Mouse (Mus musculus): ENCODE measurements at regions not wholly inside any gene's neighbourhood (a gene's known extent, or its start where the extent isn't known, plus 50 kb on each side); places are given as distances from the start of the nearest gene placed in this dataset.
"Not testable (repeated sequence)": the region's sequence is repeated elsewhere in the genome, so short reads cannot be mapped to it uniquely, and the experiment has no call there.

GRCm38 (mm10) chr6:74966046-74966445 is 1496.6 kb upstream of the 4931417E11Rik start:
- Histone ChIP-seq H3K27me3 (ENCODE audit: insufficient read depth, low read length) (no peaks in the 10 kb centered on the region), H3K36me3 (ENCODE audit: insufficient read depth, low read length) (no peaks in the 10 kb centered on the region), H3K9me3 (replicated peaks; ENCODE audit: low read length) (no peaks in the 10 kb centered on the region), H3K4me1 (replicated peaks; ENCODE audit: insufficient read depth, low read length) (no peaks in the 10 kb centered on the region), H3K4me2 (ENCODE audit: low read length) (no peak overlapping the region), H3K27ac (no peak overlapping the region), H3K9ac (ENCODE audit: low read depth, low read length) (no peak overlapping the region), H3K4me3 (replicated peaks; ENCODE audit: low read depth, low read length) (no peak overlapping the region)
- WGBS = 36% methylated on average over 3 of the region's 3 CpGs
- ATAC-seq (replicated peaks; ENCODE audit: low FRiP score, low read depth) = no peak
- no peak for TF ChIP-seq CTCF (IDR thresholded peaks at IDR 0.05; ENCODE audit: low read depth)
- peak; percentile 6 for DNase-seq (ENCODE audit: low spot score)

- H3K27me3 ChIP-seq (ENCODE audit: insufficient read depth, low read length) = no peaks in the 10 kb centered on the region
- DNase-seq (ENCODE audit: low spot score) = no peak
- no peak for TF ChIP-seq CTCF (IDR thresholded peaks at IDR 0.05; ENCODE audit: low read depth)
Observed at GRCm38 (mm10) chr6:74928485-74928884, 1459.0 kb upstream of the 4931417E11Rik start.

GRCm38 (mm10) chr6:74903551-74903950 is 1434.1 kb upstream of the 4931417E11Rik start:
- 93% methylated on average over 2 of the region's 2 CpGs for WGBS
- H3K27ac ChIP-seq = no peak overlapping the region
- H3K9me3 ChIP-seq (replicated peaks; ENCODE audit: low read length) = no peaks in the 10 kb centered on the region
- no peak for DNase-seq (ENCODE audit: low spot score)
- TF ChIP-seq CTCF (IDR thresholded peaks at IDR 0.05; ENCODE audit: low read depth) = no peak
- H3K36me3 ChIP-seq (ENCODE audit: insufficient read depth, low read length) = no peaks in the 10 kb centered on the region
- H3K4me1 ChIP-seq (replicated peaks; ENCODE audit: insufficient read depth, low read length) = no peaks in the 10 kb centered on the region
- no peak for ATAC-seq (replicated peaks; ENCODE audit: low FRiP score, low read depth)
- no peak overlapping the region for H3K4me3 ChIP-seq (replicated peaks; ENCODE audit: low read depth, low read length)
- H3K27me3 ChIP-seq (ENCODE audit: insufficient read depth, low read length) = no peaks in the 10 kb centered on the region
- H3K9ac ChIP-seq (ENCODE audit: low read depth, low read length) = no peak overlapping the region
- H3K4me2 ChIP-seq (ENCODE audit: low read length) = no peak overlapping the region

More at GRCm38 (mm10) chr6:74928485-74928884, 1459.0 kb upstream of the 4931417E11Rik start:
- no peak overlapping the region for H3K9ac ChIP-seq (ENCODE audit: low read depth, low read length)
- no peak overlapping the region for H3K4me3 ChIP-seq (replicated peaks; ENCODE audit: low read depth, low read length)
- no peaks in the 10 kb centered on the region for H3K9me3 ChIP-seq (replicated peaks; ENCODE audit: low read length)
- no peak overlapping the region for H3K4me2 ChIP-seq (ENCODE audit: low read length)
- no peak overlapping the region for H3K27ac ChIP-seq
- no peak for ATAC-seq (replicated peaks; ENCODE audit: low FRiP score, low read depth)
- H3K36me3 ChIP-seq (ENCODE audit: insufficient read depth, low read length) = no peaks in the 10 kb centered on the region
- 62% methylated on average over 2 of the region's 2 CpGs for WGBS
- no peaks in the 10 kb centered on the region for H3K4me1 ChIP-seq (replicated peaks; ENCODE audit: insufficient read depth, low read length)

GRCm38 (mm10) chr6:74870626-74871320 is 1401.3 kb upstream of the 4931417E11Rik start:
- H3K9me3 ChIP-seq (replicated peaks; ENCODE audit: low read length) = no peaks in the 10 kb centered on the region
- 82% methylated on average over 8 of the region's 8 CpGs for WGBS
- no peak overlapping the region for H3K9ac ChIP-seq (ENCODE audit: low read depth, low read length)

GRCm38 (mm10) chr6:74820696-74821095 is 1351.2 kb upstream of the 4931417E11Rik start:
- H3K4me2 ChIP-seq (ENCODE audit: low read length); DNase-seq (ENCODE audit: low spot score); H3K36me3 ChIP-seq (ENCODE audit: insufficient read depth, low read length); H3K4me3 ChIP-seq (replicated peaks; ENCODE audit: low read depth, low read length); H3K9ac ChIP-seq (ENCODE audit: low read depth, low read length); ATAC-seq (replicated peaks; ENCODE audit: low FRiP score, low read depth); H3K27ac ChIP-seq; H3K9me3 ChIP-seq (replicated peaks; ENCODE audit: low read length); H3K4me1 ChIP-seq (replicated peaks; ENCODE audit: insufficient read depth, low read length); H3K27me3 ChIP-seq (ENCODE audit: insufficient read depth, low read length): not testable (repeated sequence)
- WGBS = 65% methylated on average over 2 of the region's 2 CpGs

More at GRCm38 (mm10) chr6:74870626-74871320, 1401.3 kb upstream of the 4931417E11Rik start:
- no peaks in the 10 kb centered on the region for H3K4me1 ChIP-seq (replicated peaks; ENCODE audit: insufficient read depth, low read length)
- no peaks in the 10 kb centered on the region for H3K27me3 ChIP-seq (ENCODE audit: insufficient read depth, low read length)
- DNase-seq (ENCODE audit: low spot score) (no peak), ATAC-seq (replicated peaks; ENCODE audit: low FRiP score, low read depth) (no peak)
- H3K27ac ChIP-seq = no peak overlapping the region
- H3K4me3 ChIP-seq (replicated peaks; ENCODE audit: low read depth, low read length) = no peak overlapping the region
- TF ChIP-seq CTCF (IDR thresholded peaks at IDR 0.05; ENCODE audit: low read depth) = no peak
- H3K4me2 ChIP-seq (ENCODE audit: low read length) = no peak overlapping the region
- H3K36me3 ChIP-seq (ENCODE audit: insufficient read depth, low read length) = no peaks in the 10 kb centered on the region

Measured in kidney, postnatal 0 days (tissue).